Mouse (Mus musculus) heart, embryonic 10.5 days (tissue): Measurements from ENCODE around the gene H2-Ob. TPM values are rescaled to one million over a fixed set of nuclear protein-coding genes. Genes with fewer than 3 reads are reported as not detected.

Experiments
- DNase-seq: peaks from one replicate; pipeline ENCODE4 v3.0.0-alpha.2; 2017; ENCODE audit warnings: low spot score
- H3K27ac ChIP-seq: fragments of 300-500 bp; sonication (generic); 2 replicates; pipeline ENCODE4 v1.5.1; 2016; ENCODE audit warnings: mild to moderate bottlenecking
- H3K27me3 ChIP-seq: fragments of 300-500 bp; sonication (generic); 2 replicates; pipeline ENCODE4 v1.6.1; 2016; ENCODE audit warnings: mild to moderate bottlenecking; ENCODE audit not compliant: poor library complexity, insufficient read depth, severe bottlenecking
- H3K36me3 ChIP-seq: fragments of 300-500 bp; sonication (generic); 2 replicates; pipeline ENCODE4 v1.6.1; 2016; ENCODE audit warnings: mild to moderate bottlenecking, moderate library complexity
- H3K4me1 ChIP-seq: fragments of 300-500 bp; sonication (generic); 2 replicates; pipeline ENCODE4 v1.6.1; 2016; ENCODE audit warnings: mild to moderate bottlenecking
- H3K4me3 ChIP-seq: fragments of 300-500 bp; sonication (generic); 2 replicates; pipeline ENCODE4 v1.5.1; 2016; ENCODE audit warnings: mild to moderate bottlenecking, moderate library complexity
- H3K9me3 ChIP-seq: fragments of 300-500 bp; sonication (generic); 2 replicates; pipeline ENCODE4 v1.6.1; 2016; ENCODE audit warnings: mild to moderate bottlenecking, moderate library complexity
- WGBS: fragments of 180-500 bp; shearing (Covaris S2); methylation state at CpG from one replicate; pipeline ENCODE4 v1.1.7; 2016; 5-methylcytosine and 5-hydroxymethylcytosine counted together
- polyA plus RNA-seq: library from polyadenylated mRNA; unstranded; fragments of >200 nt; fragmentation: Nextera tagmentation; extraction: Ambion mirVana; gene quantifications from 2 replicates; pipeline ENCODE4 v1.2.1, GENCODE M21; 2016

Gene H2-Ob
- polyA plus RNA-seq, 1 experiment from 2014 or later = not detected

GRCm38 (mm10) chr17:34295891-34296794, 57.4 kb downstream of the H2-Ob start:
- no peaks in the 10 kb centered on the region for H3K36me3 ChIP-seq
- WGBS = 22% methylated on average over 23 of the region's 23 CpGs
- H3K4me3 ChIP-seq = peak overlapping the region; percentile 47; the same call in 1 of the 2 replicates
- no peaks in the 10 kb centered on the region for H3K4me1 ChIP-seq
- H3K27me3 ChIP-seq = peaks cover 15% of the 10 kb centered on the region
- H3K9me3 ChIP-seq = no peaks in the 10 kb centered on the region
- DNase-seq = no peak
- no peak overlapping the region for H3K27ac ChIP-seq

GRCm38 (mm10) chr17:34299356-34299755, 60.7 kb downstream of the H2-Ob start:
- Histone ChIP-seq H3K27me3 (peaks cover 15% of the 10 kb centered on the region), H3K27ac (no peak overlapping the region), H3K4me3 (no peak overlapping the region), H3K36me3 (no peaks in the 10 kb centered on the region), H3K9me3 (no peaks in the 10 kb centered on the region), H3K4me1 (no peaks in the 10 kb centered on the region)
- DNase-seq = no peak
- 65% methylated on average over 3 of the region's 3 CpGs for WGBS

GRCm38 (mm10) chr17:34300071-34300470, 61.4 kb downstream of the H2-Ob start:
- no peaks in the 10 kb centered on the region for H3K36me3 ChIP-seq
- DNase-seq = no peak
- WGBS = 85% methylated on average over 8 of the region's 8 CpGs
- no peak overlapping the region for H3K4me3 ChIP-seq
- no peaks in the 10 kb centered on the region for H3K9me3 ChIP-seq
- peaks cover 15% of the 10 kb centered on the region for H3K27me3 ChIP-seq
- no peaks in the 10 kb centered on the region for H3K4me1 ChIP-seq
- H3K27ac ChIP-seq = no peak overlapping the region

GRCm38 (mm10) chr17:34300691-34301566, 62.2 kb downstream of the H2-Ob start:
- Histone ChIP-seq H3K4me3 (no peak overlapping the region), H3K9me3 (no peaks in the 10 kb centered on the region), H3K36me3 (no peaks in the 10 kb centered on the region), H3K4me1 (no peaks in the 10 kb centered on the region), H3K27me3 (peaks cover 15% of the 10 kb centered on the region), H3K27ac (no peak overlapping the region)
- DNase-seq = no peak
- 72% methylated on average over 23 of the region's 23 CpGs for WGBS

GRCm38 (mm10) chr17:34301670-34302190, 63.0 kb downstream of the H2-Ob start:
- H3K27me3 ChIP-seq = peaks cover 13% of the 10 kb centered on the region

GRCm38 (mm10) chr17:34303789-34304188, 65.1 kb downstream of the H2-Ob start:
- Histone ChIP-seq H3K27me3 (peaks cover 5% of the 10 kb centered on the region; the same call in 1 of the 2 replicates), H3K9me3 (no peaks in the 10 kb centered on the region), H3K4me3 (no peak overlapping the region), H3K36me3 (no peaks in the 10 kb centered on the region), H3K4me1 (no peaks in the 10 kb centered on the region), H3K27ac (no peak overlapping the region)
- WGBS = 79% methylated on average over 2 of the region's 2 CpGs
- DNase-seq = no peak

More at GRCm38 (mm10) chr17:34301670-34302190, 63.0 kb downstream of the H2-Ob start:
- 84% methylated on average over 4 of the region's 4 CpGs for WGBS
- no peak overlapping the region for H3K4me3 ChIP-seq
- no peaks in the 10 kb centered on the region for H3K9me3 ChIP-seq
- DNase-seq = no peak
- no peaks in the 10 kb centered on the region for H3K4me1 ChIP-seq
- H3K36me3 ChIP-seq = no peaks in the 10 kb centered on the region
- no peak overlapping the region for H3K27ac ChIP-seq

Other genes starting within 250 kb of the H2-Ob start
- 13.0 and 16.2 TPM in 2 replicates for gene H2-K1, start 238.6 kb upstream of the H2-Ob start, polyA plus RNA-seq
- gene Ring1, start 214.2 kb upstream of the H2-Ob start, polyA plus RNA-seq = 14.4 and 15.8 TPM in 2 replicates
- gene H2-Ke6, start 210.8 kb upstream of the H2-Ob start, polyA plus RNA-seq = 32.4 and 36.4 TPM in 2 replicates
- gene Slc39a7, start 207.2 kb upstream of the H2-Ob start, polyA plus RNA-seq = 160 and 180 TPM in 2 replicates
- gene Rxrb, start 207.1 kb upstream of the H2-Ob start, polyA plus RNA-seq = 31.4 and 40.6 TPM in 2 replicates
- gene Col11a2, start 199.5 kb upstream of the H2-Ob start, polyA plus RNA-seq = 0.38 and 1.0 TPM in 2 replicates
- gene H2-Oa, start 146.6 kb upstream of the H2-Ob start, polyA plus RNA-seq = 0.62 and 0.84 TPM in 2 replicates
- gene H2-DMa, start 119.4 kb upstream of the H2-Ob start, polyA plus RNA-seq = 4.2 and 7.1 TPM in 2 replicates
- gene Brd2, start 116.3 kb upstream of the H2-Ob start, polyA plus RNA-seq = 77.6 and 101 TPM in 2 replicates
- 0.18 TPM in 1 of 2 replicates, not detected in the other for gene H2-DMb2, start 95.6 kb upstream of the H2-Ob start, polyA plus RNA-seq
- gene H2-DMb1, start 85.8 kb upstream of the H2-Ob start, polyA plus RNA-seq = 0.23 and 0.29 TPM in 2 replicates
- 0.84 and 1.2 TPM in 2 replicates for gene Tap1, start 51.4 kb upstream of the H2-Ob start, polyA plus RNA-seq
- gene Psmb9, start 51.1 kb upstream of the H2-Ob start, polyA plus RNA-seq = 0.41 and 0.60 TPM in 2 replicates
- gene Psmb8, start 41.2 kb upstream of the H2-Ob start, polyA plus RNA-seq = 0.86 and 0.87 TPM in 2 replicates
- gene Tap2, start 35.4 kb upstream of the H2-Ob start, polyA plus RNA-seq = 0.48 and 0.51 TPM in 2 replicates
- gene H2-Ab1, start 18.8 kb downstream of the H2-Ob start, polyA plus RNA-seq = 13.2 and 14.6 TPM in 2 replicates
- gene H2-Aa, start 48.9 kb downstream of the H2-Ob start, polyA plus RNA-seq = 0.11 TPM in 1 of 2 replicates, not detected in the other
- gene H2-Eb1, start 67.0 kb downstream of the H2-Ob start, polyA plus RNA-seq = 1.4 TPM in 2 replicates
- not detected in 2 replicates for gene H2-Eb2, start 86.8 kb downstream of the H2-Ob start, polyA plus RNA-seq
- gene Btnl2, start 115.9 kb downstream of the H2-Ob start, polyA plus RNA-seq = 0.05 TPM in 1 of 2 replicates, not detected in the other
- gene Btnl1, start 138.2 kb downstream of the H2-Ob start, polyA plus RNA-seq = not detected in 2 replicates
- 0.14 and 0.15 TPM in 2 replicates for gene BC051142, start 159.9 kb downstream of the H2-Ob start, polyA plus RNA-seq
- not detected in 2 replicates for gene Btnl4, start 238.4 kb downstream of the H2-Ob start, polyA plus RNA-seq